Mouse (Mus musculus): ENCODE results near the gene Rps12. TPM values are rescaled to one million over a fixed set of nuclear protein-coding genes. Genes with fewer than 3 reads are reported as not detected.
"Not testable (repeated sequence)": the region's sequence is repeated elsewhere in the genome, so short reads cannot be mapped to it uniquely, and the experiment has no call there.

Gene Rps12
- polyA plus RNA-seq, 1 experiment = 2,344 TPM

GRCm38 (mm10) chr10:23797606-23798005 lies 10.5 kb upstream of the Rps12 start:
- DNase-seq (ENCODE audit: low read depth in 1 of 2, low spot score in 2 of 2) = no peak
- Histone ChIP-seq H3K27me3 (ENCODE audit: control insufficient read depth, insufficient read depth, low read length) (peaks cover 3% of the 10 kb centered on the region; the same call in 1 of the 2 replicates), H3K36me3 (ENCODE audit: control insufficient read depth, insufficient read depth, low read length) (no peaks in the 10 kb centered on the region), H3K27ac (ENCODE audit: insufficient read depth, low read length) (no peak overlapping the region), H3K4me3 (ENCODE audit: extremely low read depth, insufficient read depth, insufficient read length) (no peak overlapping the region), H3K4me1 (ENCODE audit: control insufficient read depth, insufficient read depth, insufficient read length) (0 out of 2 replicates have a peak, but pooled peaks cover 1% of the 10 kb centered on the region)
- TF ChIP-seq CTCF (IDR thresholded peaks at IDR 0.05; ENCODE audit: extremely low read depth, insufficient read depth, insufficient read length, insufficient replicate concordance) = no peak
- TF ChIP-seq POLR2A (IDR thresholded peaks at IDR 0.05; ENCODE audit: low read depth, low read length) = no peak
- WGBS = 57% methylated on average over 3 of the region's 3 CpGs

GRCm38 (mm10) chr10:23796551-23797503 lies 9.8 kb upstream of the Rps12 start, which contains the start of gene Slc18b1:
Gene Slc18b1, plus strand, starts transcription at chr10:23796986.
- Histone ChIP-seq H3K4me3 (ENCODE audit: extremely low read depth, insufficient read depth, insufficient read length) (peak within 1 kb of the TSS; percentile 49), H3K36me3 (ENCODE audit: control insufficient read depth, insufficient read depth, low read length) (no peaks in the 10 kb centered on the region), H3K27me3 (ENCODE audit: control insufficient read depth, insufficient read depth, low read length) (peaks cover 3% of the 10 kb centered on the region; the same call in 1 of the 2 replicates), H3K27ac (ENCODE audit: insufficient read depth, low read length) (no peak within 1 kb of the TSS), H3K4me1 (ENCODE audit: control insufficient read depth, insufficient read depth, insufficient read length) (0 out of 2 replicates have a peak, but pooled peaks cover 1% of the 10 kb centered on the region)
- WGBS = 15% methylated on average over 43 of the region's 43 CpGs
- TF ChIP-seq CTCF (IDR thresholded peaks at IDR 0.05; ENCODE audit: extremely low read depth, insufficient read depth, insufficient read length, insufficient replicate concordance) = no peak
- no peak for DNase-seq (ENCODE audit: low read depth in 1 of 2, low spot score in 2 of 2)

GRCm38 (mm10) chr10:23795871-23796520 lies 8.9 kb upstream of the Rps12 start:
- DNase-seq (ENCODE audit: low read depth in 1 of 2, low spot score in 2 of 2) = no peak
- H3K4me1 ChIP-seq (ENCODE audit: control insufficient read depth, insufficient read depth, insufficient read length) = 0 out of 2 replicates have a peak, but pooled peaks cover 1% of the 10 kb centered on the region
- H3K27me3 ChIP-seq (ENCODE audit: control insufficient read depth, insufficient read depth, low read length) = peaks cover 3% of the 10 kb centered on the region; the same call in 1 of the 2 replicates
- TF ChIP-seq POLR2A (IDR thresholded peaks at IDR 0.05; ENCODE audit: low read depth, low read length) (no peak), CTCF (IDR thresholded peaks at IDR 0.05; ENCODE audit: extremely low read depth, insufficient read depth, insufficient read length, insufficient replicate concordance) (no peak)
- WGBS = 86% methylated on average over 9 of the region's 9 CpGs
- H3K36me3 ChIP-seq (ENCODE audit: control insufficient read depth, insufficient read depth, low read length) = no peaks in the 10 kb centered on the region
- no peak overlapping the region for H3K4me3 ChIP-seq (ENCODE audit: extremely low read depth, insufficient read depth, insufficient read length)
- no peak overlapping the region for H3K27ac ChIP-seq (ENCODE audit: insufficient read depth, low read length)

GRCm38 (mm10) chr10:23788056-23788600 lies 1.1 kb upstream of the Rps12 start:
- peak overlapping the region; percentile 73 for H3K4me3 ChIP-seq (ENCODE audit: extremely low read depth, insufficient read depth, insufficient read length)

GRCm38 (mm10) chr10:23786631-23787038 lies 440 bp downstream of the Rps12 start:
- WGBS = under 1% methylated on average over 23 of the region's 23 CpGs
- Histone ChIP-seq H3K36me3 (ENCODE audit: control insufficient read depth, insufficient read depth, low read length) (peaks cover 12% of the 10 kb centered on the region), H3K4me3 (ENCODE audit: extremely low read depth, insufficient read depth, insufficient read length) (peak overlapping the region; percentile 77), H3K27ac (ENCODE audit: insufficient read depth, low read length) (peak overlapping the region; percentile 74)
- H3K4me1 ChIP-seq (ENCODE audit: control insufficient read depth, insufficient read depth, insufficient read length); DNase-seq (ENCODE audit: low read depth in 1 of 2, low spot score in 2 of 2); H3K27me3 ChIP-seq (ENCODE audit: control insufficient read depth, insufficient read depth, low read length): not testable (repeated sequence)

More at GRCm38 (mm10) chr10:23788056-23788600, 1.1 kb upstream of the Rps12 start:
- DNase-seq (ENCODE audit: low read depth in 1 of 2, low spot score in 2 of 2) = no peak
- H3K36me3 ChIP-seq (ENCODE audit: control insufficient read depth, insufficient read depth, low read length) = peaks cover 12% of the 10 kb centered on the region
- H3K27me3 ChIP-seq (ENCODE audit: control insufficient read depth, insufficient read depth, low read length) = no peaks in the 10 kb centered on the region
- 2% methylated on average over 8 of the region's 8 CpGs for WGBS
- H3K27ac ChIP-seq (ENCODE audit: insufficient read depth, low read length) = no peak overlapping the region
- TF ChIP-seq CTCF (IDR thresholded peaks at IDR 0.05; ENCODE audit: extremely low read depth, insufficient read depth, insufficient read length, insufficient replicate concordance) (no peak), POLR2A (IDR thresholded peaks at IDR 0.05; ENCODE audit: low read depth, low read length) (no peak)
- H3K4me1 ChIP-seq (ENCODE audit: control insufficient read depth, insufficient read depth, insufficient read length) = no peaks in the 10 kb centered on the region; the same call in 1 of the 2 replicates

GRCm38 (mm10) chr10:23786040-23786439 lies 1.0 kb downstream of the Rps12 start:
- under 1% methylated on average over 4 of the region's 4 CpGs for WGBS
- no peak for DNase-seq (ENCODE audit: low read depth in 1 of 2, low spot score in 2 of 2)
- no peaks in the 10 kb centered on the region for H3K27me3 ChIP-seq (ENCODE audit: control insufficient read depth, insufficient read depth, low read length)
- H3K4me3 ChIP-seq (ENCODE audit: extremely low read depth, insufficient read depth, insufficient read length) = peak overlapping the region; percentile 77; the same call in 1 of the 2 replicates
- TF ChIP-seq POLR2A (IDR thresholded peaks at IDR 0.05; ENCODE audit: low read depth, low read length) (no peak), CTCF (IDR thresholded peaks at IDR 0.05; ENCODE audit: extremely low read depth, insufficient read depth, insufficient read length, insufficient replicate concordance) (no peak)
- no peaks in the 10 kb centered on the region; the same call in 1 of the 2 replicates for H3K4me1 ChIP-seq (ENCODE audit: control insufficient read depth, insufficient read depth, insufficient read length)
- peaks cover 12% of the 10 kb centered on the region for H3K36me3 ChIP-seq (ENCODE audit: control insufficient read depth, insufficient read depth, low read length)
- no peak overlapping the region for H3K27ac ChIP-seq (ENCODE audit: insufficient read depth, low read length)

- 54% methylated on average over 7 of the region's 7 CpGs for WGBS
- not testable (repeated sequence) for H3K4me3 ChIP-seq (ENCODE audit: extremely low read depth, insufficient read depth, insufficient read length); H3K27me3 ChIP-seq (ENCODE audit: control insufficient read depth, insufficient read depth, low read length); H3K4me1 ChIP-seq (ENCODE audit: control insufficient read depth, insufficient read depth, insufficient read length); H3K27ac ChIP-seq (ENCODE audit: insufficient read depth, low read length); DNase-seq (ENCODE audit: low read depth in 1 of 2, low spot score in 2 of 2)
- peaks cover 12% of the 10 kb centered on the region for H3K36me3 ChIP-seq (ENCODE audit: control insufficient read depth, insufficient read depth, low read length)
Measured at GRCm38 (mm10) chr10:23785599-23785998, 1.5 kb downstream of the Rps12 start.

Measured in spleen, adult 2 months (tissue).